Mouse (Mus musculus): ENCODE measurements around the gene Abhd4. TPM values are rescaled to one million over a fixed set of nuclear protein-coding genes. Genes with fewer than 3 reads are reported as not detected.

Gene Abhd4
- 77.8 and 81.2 TPM in 2 replicates for polyA plus RNA-seq (2015; fragmentation: Nextera tagmentation; extraction: Ambion mirVana)

- Histone ChIP-seq H3K9ac (replicated peaks; ENCODE audit: low read depth) (peak within 1 kb of the TSS; percentile 80), H3K4me3 (ENCODE audit: low read depth, low read length) (peak within 1 kb of the TSS; percentile 75), H3K36me3 (ENCODE audit: insufficient read depth, low read length) (no peaks in the 10 kb centered on the region), H3K4me1 (ENCODE audit: insufficient read depth, low read depth, low read length) (peaks cover 18% of the 10 kb centered on the region), H3K27ac (ENCODE audit: low read length) (peak within 1 kb of the TSS; percentile 87), H3K4me2 (replicated peaks; ENCODE audit: low read depth, low read length) (peak within 1 kb of the TSS; percentile 66), H3K27me3 (replicated peaks; ENCODE audit: insufficient read depth, low read length) (no peaks in the 10 kb centered on the region), H3K9me3 (ENCODE audit: low read length) (no peaks in the 10 kb centered on the region)
- ATAC-seq (peak; percentile 99), DNase-seq (ENCODE audit: low spot score) (peak; percentile 100)
- TF ChIP-seq CTCF (IDR thresholded peaks at IDR 0.05) (peak; percentile 33), EP300 (IDR thresholded peaks at IDR 0.05) (peak; percentile 84)
- WGBS: under 1% methylated on average over 39 of the region's 39 CpGs
These were observed at the start of gene Abhd4, which contains the start of gene Dad1 for GRCm38 (mm10) chr14:54253741-54254291. TSS of gene Abhd4 (plus strand) at chr14:54254188. TSS of gene Dad1 (minus strand) at chr14:54254104.

DNA sequence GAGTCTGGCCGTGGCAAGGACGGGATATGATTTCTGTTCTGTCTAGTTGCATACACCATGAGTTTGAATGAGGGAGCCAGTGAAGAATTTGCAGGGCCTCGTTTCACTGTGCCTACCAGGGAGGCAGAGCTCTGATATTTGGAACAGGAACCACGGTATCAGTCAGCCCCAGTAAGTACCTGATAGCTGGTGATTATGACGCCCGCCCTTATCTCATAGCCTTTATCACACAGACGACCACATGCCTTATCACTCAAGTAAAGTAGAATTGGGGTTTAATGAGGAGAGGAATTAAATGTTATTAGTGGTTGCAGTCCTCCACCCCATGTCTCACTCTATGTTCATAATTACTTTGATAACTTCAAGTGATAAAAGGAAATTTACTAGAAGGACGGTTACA is 49.7 kb upstream of the Abhd4 start:
- no peaks in the 10 kb centered on the region for H3K36me3 ChIP-seq (ENCODE audit: insufficient read depth, low read length)
- DNase-seq (ENCODE audit: low spot score): no peak
- no peaks in the 10 kb centered on the region for H3K4me1 ChIP-seq (ENCODE audit: insufficient read depth, low read depth, low read length)
- TF ChIP-seq CTCF (IDR thresholded peaks at IDR 0.05) (no peak), EP300 (IDR thresholded peaks at IDR 0.05) (no peak)
- no peak overlapping the region for H3K9ac ChIP-seq (replicated peaks; ENCODE audit: low read depth)
- 57% methylated on average over 8 of the region's 8 CpGs for WGBS
- H3K4me2 ChIP-seq (replicated peaks; ENCODE audit: low read depth, low read length): no peak overlapping the region
- H3K9me3 ChIP-seq (ENCODE audit: low read length): no peaks in the 10 kb centered on the region
- H3K27me3 ChIP-seq (replicated peaks; ENCODE audit: insufficient read depth, low read length): no peaks in the 10 kb centered on the region
- H3K27ac ChIP-seq (ENCODE audit: low read length): no peak overlapping the region
- ATAC-seq: no peak
- H3K4me3 ChIP-seq (ENCODE audit: low read depth, low read length): no peak overlapping the region

- no peaks in the 10 kb centered on the region for H3K36me3 ChIP-seq (ENCODE audit: insufficient read depth, low read length)
- H3K9ac ChIP-seq (replicated peaks; ENCODE audit: low read depth): no peak overlapping the region
- H3K9me3 ChIP-seq (ENCODE audit: low read length): no peaks in the 10 kb centered on the region
- H3K4me1 ChIP-seq (ENCODE audit: insufficient read depth, low read depth, low read length): no peaks in the 10 kb centered on the region
- no peak overlapping the region for H3K4me3 ChIP-seq (ENCODE audit: low read depth, low read length)
- H3K4me2 ChIP-seq (replicated peaks; ENCODE audit: low read depth, low read length): no peak overlapping the region
- no peak for TF ChIP-seq EP300 (IDR thresholded peaks at IDR 0.05)
- no peak for TF ChIP-seq CTCF (IDR thresholded peaks at IDR 0.05)
- ATAC-seq (no peak), DNase-seq (ENCODE audit: low spot score) (no peak)
- no peak overlapping the region for H3K27ac ChIP-seq (ENCODE audit: low read length)
- no peaks in the 10 kb centered on the region for H3K27me3 ChIP-seq (replicated peaks; ENCODE audit: insufficient read depth, low read length)
- WGBS: 83% methylated on average over 4 of the region's 4 CpGs
These were observed 49.2 kb upstream of the Abhd4 start for GRCm38 (mm10) chr14:54204786-54205185.

GRCm38 (mm10) chr14:54205904-54206303 is 48.1 kb upstream of the Abhd4 start:
- 52% methylated on average over 6 of the region's 6 CpGs for WGBS
- H3K4me1 ChIP-seq (ENCODE audit: insufficient read depth, low read depth, low read length): no peaks in the 10 kb centered on the region
- H3K27ac ChIP-seq (ENCODE audit: low read length): no peak overlapping the region
- no peak for ATAC-seq
- no peaks in the 10 kb centered on the region for H3K27me3 ChIP-seq (replicated peaks; ENCODE audit: insufficient read depth, low read length)
- DNase-seq (ENCODE audit: low spot score): no peak
- H3K36me3 ChIP-seq (ENCODE audit: insufficient read depth, low read length): no peaks in the 10 kb centered on the region
- TF ChIP-seq EP300 (IDR thresholded peaks at IDR 0.05): no peak
- no peak for TF ChIP-seq CTCF (IDR thresholded peaks at IDR 0.05)
- no peak overlapping the region for H3K4me3 ChIP-seq (ENCODE audit: low read depth, low read length)
- no peaks in the 10 kb centered on the region for H3K9me3 ChIP-seq (ENCODE audit: low read length)
- H3K9ac ChIP-seq (replicated peaks; ENCODE audit: low read depth): no peak overlapping the region
- H3K4me2 ChIP-seq (replicated peaks; ENCODE audit: low read depth, low read length): no peak overlapping the region

DNA sequence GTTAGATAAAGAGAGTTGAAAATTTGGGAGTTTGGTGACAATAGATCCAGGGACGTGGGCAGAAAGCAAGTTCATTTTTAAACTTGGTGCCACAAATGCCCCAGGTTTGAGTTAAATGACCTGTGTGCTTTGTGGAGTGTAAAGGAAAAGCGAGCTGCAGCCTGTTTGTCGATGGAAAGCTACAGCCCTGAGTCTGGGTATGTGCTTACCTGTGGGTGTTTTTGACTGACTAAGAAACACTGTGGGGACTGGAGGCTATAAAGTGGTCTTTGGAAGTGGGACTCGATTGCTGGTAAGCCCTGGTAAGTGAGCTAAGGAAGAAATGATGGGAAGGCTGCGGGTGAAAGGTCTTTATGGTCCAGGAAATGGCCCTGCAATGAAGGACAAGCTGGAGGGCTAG is 47.7 kb upstream of the Abhd4 start:
- H3K27ac ChIP-seq (ENCODE audit: low read length): no peak overlapping the region
- no peaks in the 10 kb centered on the region for H3K27me3 ChIP-seq (replicated peaks; ENCODE audit: insufficient read depth, low read length)
- TF ChIP-seq CTCF (IDR thresholded peaks at IDR 0.05) (no peak), EP300 (IDR thresholded peaks at IDR 0.05) (no peak)
- no peak overlapping the region for H3K4me2 ChIP-seq (replicated peaks; ENCODE audit: low read depth, low read length)
- H3K36me3 ChIP-seq (ENCODE audit: insufficient read depth, low read length): no peaks in the 10 kb centered on the region
- no peak for ATAC-seq
- H3K9me3 ChIP-seq (ENCODE audit: low read length): no peaks in the 10 kb centered on the region
- H3K4me3 ChIP-seq (ENCODE audit: low read depth, low read length): no peak overlapping the region
- no peaks in the 10 kb centered on the region for H3K4me1 ChIP-seq (ENCODE audit: insufficient read depth, low read depth, low read length)
- no peak overlapping the region for H3K9ac ChIP-seq (replicated peaks; ENCODE audit: low read depth)
- no peak for DNase-seq (ENCODE audit: low spot score)
- whole genome bisulfite sequencing: 80% methylated on average over 5 of the region's 5 CpGs

DNA sequence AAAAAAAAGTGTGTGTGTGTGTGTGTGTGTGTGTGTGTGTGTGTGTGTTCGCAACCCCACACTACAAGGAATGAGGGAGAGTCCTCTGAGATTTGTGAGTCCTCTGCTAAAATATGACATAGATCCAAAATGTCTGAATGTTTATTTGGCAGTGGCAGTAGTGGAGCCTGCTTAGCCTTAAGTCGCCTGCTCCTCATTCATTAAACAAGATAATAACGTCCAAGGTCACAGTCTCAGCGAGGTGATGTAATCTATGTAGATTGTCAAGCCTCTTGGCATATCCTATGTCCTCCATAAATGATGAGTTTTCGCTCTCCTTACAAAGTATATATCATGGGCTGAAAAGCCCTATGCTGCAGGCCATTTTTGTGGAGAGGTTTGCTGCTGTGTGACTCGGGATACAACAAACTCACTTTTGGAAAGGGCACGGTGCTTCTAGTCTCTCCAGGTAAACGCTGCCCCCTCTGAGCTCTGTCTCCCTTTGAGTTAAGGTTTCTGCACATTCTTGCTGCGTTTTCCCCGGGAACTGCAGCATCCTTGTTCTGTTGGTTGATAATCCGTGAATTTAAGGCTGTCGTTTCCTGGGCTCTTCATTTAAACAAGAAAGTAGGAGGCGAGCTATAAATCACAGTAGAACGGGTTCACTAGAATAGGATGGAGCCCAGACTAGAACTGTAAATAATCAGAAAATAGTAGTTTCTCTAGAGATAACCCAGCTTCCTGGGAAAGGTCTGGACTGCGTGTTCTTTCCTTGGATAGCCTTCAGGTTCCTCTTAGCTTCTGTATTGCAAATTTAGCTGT is 47.0 kb upstream of the Abhd4 start:
- Histone ChIP-seq H3K9me3 (ENCODE audit: low read length) (no peaks in the 10 kb centered on the region), H3K36me3 (ENCODE audit: insufficient read depth, low read length) (no peaks in the 10 kb centered on the region), H3K27ac (ENCODE audit: low read length) (no peak overlapping the region), H3K4me2 (replicated peaks; ENCODE audit: low read depth, low read length) (no peak overlapping the region), H3K4me3 (ENCODE audit: low read depth, low read length) (no peak overlapping the region), H3K27me3 (replicated peaks; ENCODE audit: insufficient read depth, low read length) (no peaks in the 10 kb centered on the region), H3K4me1 (ENCODE audit: insufficient read depth, low read depth, low read length) (no peaks in the 10 kb centered on the region), H3K9ac (replicated peaks; ENCODE audit: low read depth) (no peak overlapping the region)
- WGBS: 41% methylated on average over 15 of the region's 15 CpGs
- ATAC-seq: no peak
- DNase-seq (ENCODE audit: low spot score): no peak
- TF ChIP-seq EP300 (IDR thresholded peaks at IDR 0.05): no peak
- no peak for TF ChIP-seq CTCF (IDR thresholded peaks at IDR 0.05)
